In the genomic region with DNA sequence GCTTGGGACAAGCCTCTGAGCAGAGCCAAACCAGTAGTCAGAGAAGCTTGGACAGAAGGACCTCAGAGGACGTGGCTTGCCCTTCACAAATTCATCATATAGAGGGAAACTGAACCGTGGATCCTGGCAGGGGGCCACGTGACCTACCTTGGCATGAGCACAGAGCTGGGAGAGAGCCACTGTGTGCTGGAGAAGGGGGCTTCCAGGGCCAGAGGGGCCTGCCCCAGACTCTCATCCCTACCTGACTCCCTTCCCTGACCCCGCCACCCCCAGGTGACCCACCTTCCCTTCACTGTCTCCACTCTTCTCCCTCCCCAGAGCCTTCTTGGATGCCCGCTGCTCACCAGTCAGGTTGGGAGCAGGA, we compare ENCODE assay signal across 11 mouse cellular contexts. TPM values are rescaled to one million over a fixed set of nuclear protein-coding genes. Genes with fewer than 3 reads are reported as not detected.
A peak's percentile ranks its signal among the peaks of the same experiment; 100 is the strongest.
DNase-seq lines count a peak whose midpoint lies in the region; ATAC-seq and TF ChIP-seq lines count a peak whose summit lies in the region.
"Had no signal": no experiment of that assay in that cellular context is flagged by ENCODE, and none has a peak within 500 bp of the region (broad histone marks: within the 10 kb centered on the region; RNA-seq: fewer than 3 reads in every experiment).

No protein-coding gene starts in this region.

- no peak overlapping the region for H3K4me2 ChIP-seq in forebrain, embryonic 12.5 days
- H3K4me2 ChIP-seq in forebrain, postnatal 0 days (ENCODE audit: low read depth) = no peak overlapping the region
- no peak overlapping the region for H3K4me2 ChIP-seq in lung, embryonic 14.5 days
- H3K4me2 ChIP-seq in liver, embryonic 13.5 days = no peak overlapping the region
- H3K4me2 ChIP-seq in stomach, embryonic 14.5 days (replicated peaks; ENCODE audit: low read depth, low read length) = no peak overlapping the region

- H3K4me3 ChIP-seq in forebrain, embryonic 12.5 days (replicated peaks) = no peak overlapping the region
- no peak overlapping the region for H3K4me3 ChIP-seq in forebrain, postnatal 0 days (ENCODE audit: low read depth, low read length)
- H3K4me3 ChIP-seq in lung, embryonic 14.5 days (ENCODE audit: low read depth, low read length) = no peak overlapping the region
- 0 out of 2 replicates have a peak overlapping the region, but pooled peaks have one; percentile 29 for H3K4me3 ChIP-seq in liver, embryonic 13.5 days (replicated peaks)
- H3K4me3 ChIP-seq in stomach, embryonic 14.5 days (ENCODE audit: low read depth, low read length) = no peak overlapping the region

- no peak for TF ChIP-seq CTCF in forebrain, postnatal 0 days (IDR thresholded peaks at IDR 0.05; ENCODE audit: low read depth)
- TF ChIP-seq CTCF in lung, embryonic 14.5 days (IDR thresholded peaks at IDR 0.05; ENCODE audit: low read depth) = no peak

- no peaks in the 10 kb centered on the region for H3K36me3 ChIP-seq in forebrain, embryonic 12.5 days (replicated peaks)
- no peaks in the 10 kb centered on the region for H3K36me3 ChIP-seq in forebrain, postnatal 0 days (ENCODE audit: insufficient read depth)
- no peaks in the 10 kb centered on the region for H3K36me3 ChIP-seq in lung, embryonic 14.5 days (ENCODE audit: insufficient read depth)
- H3K36me3 ChIP-seq in liver, embryonic 13.5 days = no peaks in the 10 kb centered on the region
- H3K36me3 ChIP-seq in stomach, embryonic 14.5 days (ENCODE audit: control insufficient read depth, insufficient read depth, low read length) = no peaks in the 10 kb centered on the region

- 0 out of 2 replicates have a peak, but pooled peaks have one; percentile 7 for ATAC-seq in forebrain, embryonic 12.5 days (ENCODE audit: low FRiP score)
- no peak for ATAC-seq in forebrain, postnatal 0 days
- ATAC-seq in lung, embryonic 14.5 days (ENCODE audit: insufficient read depth) = peak; percentile 21; the same call in 1 of the 2 replicates
- no peak for ATAC-seq in liver, embryonic 13.5 days (ENCODE audit: low read depth)
- peak; percentile 33; the same call in 1 of the 2 replicates for ATAC-seq in stomach, embryonic 14.5 days (ENCODE audit: insufficient number of reproducible peaks, insufficient read depth, low FRiP score, low read depth)
- no peak for ATAC-seq in megakaryocyte progenitor cell, adult 5-6 weeks (replicated peaks; ENCODE audit: poor library complexity)

- no peaks in the 10 kb centered on the region for H3K9me3 ChIP-seq in forebrain, embryonic 12.5 days
- no peaks in the 10 kb centered on the region for H3K9me3 ChIP-seq in forebrain, postnatal 0 days (ENCODE audit: low read length)
- no peaks in the 10 kb centered on the region for H3K9me3 ChIP-seq in lung, embryonic 14.5 days (ENCODE audit: low read depth, low read length)
- H3K9me3 ChIP-seq in liver, embryonic 13.5 days (replicated peaks) = no peaks in the 10 kb centered on the region
- no peaks in the 10 kb centered on the region for H3K9me3 ChIP-seq in stomach, embryonic 14.5 days (ENCODE audit: control insufficient read depth, low read depth, low read length)

- no peak for DNase-seq in forebrain, postnatal 0 days
- DNase-seq in lung, embryonic 14.5 days = no peak
- DNase-seq in lung, postnatal 10 days = no peak
- no peak for DNase-seq in liver, embryonic 13.5 days
- DNase-seq in kidney, postnatal 25 days = no peak

- peaks cover 18% of the 10 kb centered on the region for H3K4me1 ChIP-seq in forebrain, embryonic 12.5 days
- no peaks in the 10 kb centered on the region for H3K4me1 ChIP-seq in forebrain, postnatal 0 days (ENCODE audit: insufficient read depth)
- peaks cover 2% of the 10 kb centered on the region; the same call in 1 of the 2 replicates for H3K4me1 ChIP-seq in lung, embryonic 14.5 days (ENCODE audit: insufficient read depth)
- H3K4me1 ChIP-seq in liver, embryonic 13.5 days (replicated peaks) = peaks cover 20% of the 10 kb centered on the region
- 0 out of 2 replicates have a peak, but pooled peaks cover 3% of the 10 kb centered on the region for H3K4me1 ChIP-seq in stomach, embryonic 14.5 days (ENCODE audit: control insufficient read depth, insufficient read depth, low read length)

- no peak overlapping the region for H3K9ac ChIP-seq in forebrain, embryonic 12.5 days
- no peak overlapping the region for H3K9ac ChIP-seq in forebrain, postnatal 0 days
- no peak overlapping the region for H3K9ac ChIP-seq in lung, embryonic 14.5 days
- peak overlapping the region; percentile 47; the same call in 1 of the 2 replicates for H3K9ac ChIP-seq in liver, embryonic 13.5 days
- H3K9ac ChIP-seq in stomach, embryonic 14.5 days (replicated peaks; ENCODE audit: low read depth, low read length) = no peak overlapping the region

- H3K27ac ChIP-seq in forebrain, embryonic 12.5 days = no peak overlapping the region
- H3K27ac ChIP-seq in forebrain, postnatal 0 days (ENCODE audit: low read depth, low read length) = no peak overlapping the region
- no peak overlapping the region for H3K27ac ChIP-seq in lung, embryonic 14.5 days (ENCODE audit: low read depth)
- H3K27ac ChIP-seq in liver, embryonic 13.5 days = no peak overlapping the region
- no peak overlapping the region for H3K27ac ChIP-seq in stomach, embryonic 14.5 days (ENCODE audit: low read length)

- WGBS in forebrain, embryonic 12.5 days = 70% methylated on average over 5 of the region's 5 CpGs
- 71% methylated on average over 5 of the region's 5 CpGs for WGBS in forebrain, postnatal 0 days
- WGBS in lung, embryonic 14.5 days = 67% methylated on average over 5 of the region's 5 CpGs
- 59% methylated on average over 5 of the region's 5 CpGs for WGBS in liver, embryonic 13.5 days (ENCODE audit: insufficient replicate concordance)
- WGBS in stomach, embryonic 14.5 days = 66% methylated on average over 5 of the region's 5 CpGs

- no peaks in the 10 kb centered on the region for H3K27me3 ChIP-seq in forebrain, embryonic 12.5 days
- H3K27me3 ChIP-seq in forebrain, postnatal 0 days (ENCODE audit: insufficient read depth, low read length) = no peaks in the 10 kb centered on the region
- no peaks in the 10 kb centered on the region for H3K27me3 ChIP-seq in lung, embryonic 14.5 days (ENCODE audit: insufficient read depth, low read length)
- H3K27me3 ChIP-seq in liver, embryonic 13.5 days = peaks cover 3% of the 10 kb centered on the region; the same call in 1 of the 2 replicates
- no peaks in the 10 kb centered on the region for H3K27me3 ChIP-seq in stomach, embryonic 14.5 days (ENCODE audit: control insufficient read depth, insufficient read depth, low read length)

RNA-seq across cellular contexts. Expression of a gene that starts 30.8 kb away (rescaled TPM):
- polyA plus RNA-seq in forebrain, embryonic 12.5 days (2016; fragmentation: Nextera tagmentation; extraction: Ambion mirVana) = 27.5 and 30.8 TPM in 2 replicates
- 9.6 and 14.0 TPM in 2 replicates for total RNA-seq in forebrain, postnatal 0 days (2014; rRNA removed)
- polyA plus RNA-seq in forebrain, postnatal 0 days (2015; fragmentation: Nextera tagmentation; extraction: Ambion mirVana) = 13.6 and 21.7 TPM in 2 replicates
- polyA plus RNA-seq in lung, embryonic 14.5 days (2014; fragmentation: Nextera tagmentation; extraction: Ambion mirVana) = not detected in 2 replicates
- not detected in 2 replicates for polyA plus RNA-seq in liver, embryonic 13.5 days (2015; fragmentation: Nextera tagmentation; extraction: Ambion mirVana)
- not detected in 2 replicates for polyA plus RNA-seq in stomach, embryonic 14.5 days (2014; fragmentation: Nextera tagmentation; extraction: Ambion mirVana)
- 0.66 TPM in 1 of 2 replicates, not detected in the other for total RNA-seq in megakaryocyte progenitor cell, adult 5-6 weeks (2015)
- total RNA-seq in megakaryocyte progenitor cell, adult 5-6 weeks (2017) = 0.75 TPM in 1 of 2 replicates, not detected in the other
- total RNA-seq: adrenal gland, adult 18-20 months had no signal
- polyA plus RNA-seq: heart, embryonic 16.5 days; intestine, embryonic 14.5 days had no signal

Comparison
In these comparisons a context has a peak if more than half of its experiments do, and no peak if none do; other contexts are left out.
1. ATAC-seq: peak in forebrain, embryonic 12.5 days (single experiment), lung, embryonic 14.5 days (single experiment) and stomach, embryonic 14.5 days (single experiment); none in forebrain, postnatal 0 days (single experiment), liver, embryonic 13.5 days (single experiment) and megakaryocyte progenitor cell, adult 5-6 weeks (single experiment).
2. RNA of a gene that starts 30.8 kb away (polyA plus RNA-seq): 27.5 to 30.8 TPM in forebrain, embryonic 12.5 days and 13.6 to 21.7 TPM in forebrain, postnatal 0 days; not detected in liver, embryonic 13.5 days, not detected in lung, embryonic 14.5 days and not detected in stomach, embryonic 14.5 days; every median in the first group is over 10 times any median in the second.